Mouse (Mus musculus) embryonic fibroblast, embryonic 13.5 days (primary cell): ENCODE data around the gene Zfp715.

ENCODE experiments used
- CTCF ChIP-seq: IDR thresholded peaks from 2 replicates; pipeline ENCODE4 v1.5.1; 2011; ENCODE audit warnings: mild to moderate bottlenecking, control low read depth, low read length, moderate library complexity, borderline replicate concordance; ENCODE audit not compliant: insufficient read depth
- POLR2A ChIP-seq: IDR thresholded peaks from 2 replicates; pipeline ENCODE4 v1.6.1; 2011; ENCODE audit warnings: low read depth, mild to moderate bottlenecking, control low read depth, low read length, moderate library complexity

- TF ChIP-seq CTCF (no peak), POLR2A (no peak)
These were observed 4.0 kb downstream of the Zfp715 start for GRCm38 (mm10) chr7:43309069-43309468.
